Mouse (Mus musculus) frontal cortex, postnatal 25 days (tissue): ENCODE results near the gene Gm49322.
A peak's percentile ranks its signal among the peaks of the same experiment; 100 is the strongest.
"Not testable (repeated sequence)": the region's sequence is repeated elsewhere in the genome, so short reads cannot be mapped to it uniquely, and the experiment has no call there.

Experiments
- DNase-seq, 2 experiments: peaks; one replicate each; pipeline ENCODE4 v3.0.0; 2022; ENCODE audit warnings: low spot score in 2 of 2

Gm49322 gene

GRCm38 (mm10) chr10:80611905-80612304 lies 6.1 kb downstream of the Gm49322 start:
- no peak for DNase-seq

- DNase-seq, result no peak
These were observed 8.0 kb downstream of the Gm49322 start for GRCm38 (mm10) chr10:80613821-80614220.

- DNase-seq, result no peak
These were observed 8.5 kb downstream of the Gm49322 start for GRCm38 (mm10) chr10:80614351-80614750.

- DNase-seq, result no peak
These were observed 12.4 kb downstream of the Gm49322 start for GRCm38 (mm10) chr10:80618181-80618580.

- no peak for DNase-seq
These were observed 13.8 kb downstream of the Gm49322 start for GRCm38 (mm10) chr10:80619465-80620244.

GRCm38 (mm10) chr10:80620365-80620764 lies 14.5 kb downstream of the Gm49322 start:
- DNase-seq, result no peak

- DNase-seq, result no peak
These were observed 15.2 kb downstream of the Gm49322 start for GRCm38 (mm10) chr10:80620796-80621689.

- DNase-seq, result no peak
These were observed 15.8 kb downstream of the Gm49322 start for GRCm38 (mm10) chr10:80621690-80621939.

- DNase-seq, result peak; percentile 98 to 99
These were observed 16.3 kb downstream of the Gm49322 start for GRCm38 (mm10) chr10:80621940-80622660.

- DNase-seq, result no peak
These were observed 17.0 kb downstream of the Gm49322 start, which contains the start of gene Csnk1g2 for GRCm38 (mm10) chr10:80622661-80623456. Gene Csnk1g2, plus strand, starts transcription at chr10:80622838.

- DNase-seq, result no peak
These were observed 17.8 kb downstream of the Gm49322 start for GRCm38 (mm10) chr10:80623457-80624191.

- DNase-seq, result no peak
These were observed 19.9 kb downstream of the Gm49322 start for GRCm38 (mm10) chr10:80625764-80626163.

- DNase-seq, result no peak
These were observed 21.9 kb downstream of the Gm49322 start for GRCm38 (mm10) chr10:80627685-80628084.

- DNase-seq, result no peak
These were observed 23.1 kb downstream of the Gm49322 start for GRCm38 (mm10) chr10:80628925-80629324.

- no peak for DNase-seq
These were observed 29.5 kb downstream of the Gm49322 start for GRCm38 (mm10) chr10:80635345-80635744.

- DNase-seq, result no peak
These were observed 41.1 kb downstream of the Gm49322 start for GRCm38 (mm10) chr10:80646936-80647335.

GRCm38 (mm10) chr10:80649910-80650309 lies 44.1 kb downstream of the Gm49322 start:
- DNase-seq, result not testable (repeated sequence)

- DNase-seq, result no peak
These were observed 44.6 kb downstream of the Gm49322 start for GRCm38 (mm10) chr10:80650392-80650791.

- no peak for DNase-seq
These were observed 47.4 kb downstream of the Gm49322 start for GRCm38 (mm10) chr10:80653156-80653720.

GRCm38 (mm10) chr10:80654866-80655265 lies 49.0 kb downstream of the Gm49322 start:
- no peak for DNase-seq
